Mouse (Mus musculus): Measurements from ENCODE around the gene Ms4a1.
"Not testable (repeated sequence)": the region's sequence is repeated elsewhere in the genome, so short reads cannot be mapped to it uniquely, and the experiment has no call there.

The Ms4a1 gene

DNA sequence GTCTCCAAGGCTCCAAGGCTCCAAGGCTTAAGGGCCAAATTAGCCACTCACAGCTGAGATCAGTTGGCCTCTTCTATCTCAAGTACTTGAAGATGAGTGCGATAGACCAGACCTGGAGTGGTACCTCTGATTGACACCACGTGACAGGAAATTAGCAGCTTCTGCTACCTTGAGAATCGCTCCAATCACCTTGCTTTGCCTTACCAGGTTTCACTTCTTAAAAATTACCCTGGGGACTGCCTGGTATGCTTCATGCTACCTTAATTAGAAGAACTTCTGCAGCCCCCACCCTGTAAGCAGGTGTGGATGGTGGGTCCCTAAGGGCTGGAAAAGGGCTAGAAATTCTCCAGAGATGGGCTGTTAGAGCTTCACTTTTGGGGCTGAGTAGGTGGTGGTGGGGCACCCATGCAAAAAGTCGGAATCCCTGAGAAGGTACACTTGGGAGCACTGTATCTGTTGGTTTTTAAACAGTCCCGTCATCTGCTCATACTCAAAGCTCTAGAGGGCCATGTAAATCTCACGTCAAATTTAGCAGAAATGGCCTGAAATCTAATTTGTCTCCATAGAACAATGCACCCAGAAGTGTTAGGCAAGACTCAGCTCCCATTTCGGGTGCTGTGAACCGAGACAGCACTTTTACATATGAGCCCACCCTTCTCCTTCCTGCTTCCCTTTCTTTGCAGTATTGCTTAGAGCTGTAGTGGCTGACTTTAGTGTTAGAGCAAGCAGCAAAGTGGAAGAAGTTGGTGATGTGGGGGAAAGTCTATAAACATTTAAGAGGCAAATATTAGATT, at the start of gene Ms4a1:
Ms4a1 (minus strand) TSS at position 190 of the 794 bp plus-strand sequence.
- no peak for DNase-seq (ENCODE audit: low spot score)

DNA sequence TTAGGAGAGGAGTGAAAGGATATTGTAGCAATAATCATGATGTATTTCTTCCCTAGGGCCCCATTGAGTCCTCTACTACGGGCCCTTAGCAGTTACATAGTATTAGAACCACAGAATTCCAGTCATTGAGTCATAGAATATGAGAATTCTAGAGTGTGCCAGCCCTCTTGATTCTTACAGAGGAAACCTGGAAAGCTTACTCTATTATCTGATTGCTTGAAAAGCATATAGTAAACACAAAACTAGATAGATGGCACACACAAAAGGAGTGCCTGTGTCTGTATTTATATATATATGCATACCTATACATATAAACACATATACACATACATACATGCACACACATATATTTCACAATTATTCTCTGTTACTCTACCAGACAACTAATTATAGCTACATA, 48.3 kb upstream of the Ms4a1 start, which contains the start of gene Ms4a14:
Ms4a14 (minus strand) TSS at position 101 of the 400 bp plus-strand sequence.
- no peak for DNase-seq (ENCODE audit: low spot score)

DNA sequence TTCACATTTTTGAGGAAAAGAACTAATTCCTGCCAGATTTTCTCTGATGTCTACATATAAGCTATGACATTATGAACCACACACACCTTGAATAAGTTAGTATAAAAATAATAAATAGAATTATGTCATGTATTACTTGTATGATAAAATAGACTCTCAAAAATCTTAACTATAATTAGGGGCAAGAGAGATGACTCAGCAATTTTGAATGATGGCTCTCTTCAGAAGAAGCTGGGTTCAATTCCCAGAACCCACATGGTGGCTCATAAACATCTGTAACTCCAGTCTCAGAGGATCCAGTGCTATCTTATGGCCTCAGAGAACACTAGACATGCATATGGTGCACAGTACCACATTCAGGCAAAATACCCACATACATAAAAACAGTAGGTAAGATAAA, 42.8 kb upstream of the Ms4a1 start:
- no peak for DNase-seq (ENCODE audit: low spot score)

DNA sequence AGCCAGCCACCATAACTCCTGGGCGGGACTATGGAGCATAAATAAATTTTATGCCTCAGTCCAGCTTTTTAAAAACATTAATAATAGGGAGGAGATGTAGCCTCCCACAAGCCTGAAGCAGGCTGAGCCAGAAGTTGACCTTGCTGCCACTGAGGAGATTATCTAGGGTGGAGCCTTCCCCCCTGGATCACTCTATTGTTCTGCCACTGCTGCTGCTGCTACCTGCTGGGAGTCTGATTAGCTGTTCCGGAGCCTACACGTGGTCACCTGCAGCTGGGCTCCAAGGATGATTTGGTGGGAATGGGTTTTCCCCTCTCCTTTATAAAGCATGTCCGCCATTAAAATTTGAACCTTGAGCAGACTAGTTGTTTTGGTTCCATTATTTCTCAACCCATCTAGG, 33.5 kb upstream of the Ms4a1 start:
- not testable (repeated sequence) for DNase-seq (ENCODE audit: low spot score)

DNA sequence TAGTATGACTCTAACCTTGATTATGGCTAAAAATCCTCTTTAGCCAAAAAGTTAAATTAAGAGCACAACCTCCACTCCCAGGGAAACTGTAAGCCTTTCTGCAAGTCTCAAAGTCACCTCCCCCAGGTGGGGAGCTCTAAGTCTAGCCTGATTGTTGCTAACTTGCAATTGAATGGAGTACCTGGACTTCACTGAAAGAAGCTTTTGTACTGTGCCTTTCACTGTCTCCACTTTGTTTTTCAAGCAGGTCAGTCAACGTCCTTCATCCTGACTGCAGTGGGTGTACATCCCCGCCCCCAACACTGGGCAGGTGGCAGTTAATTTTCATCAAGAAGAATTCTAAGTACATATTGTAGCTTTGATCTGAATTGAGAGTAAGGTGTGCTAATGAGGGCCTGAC, 32.9 kb upstream of the Ms4a1 start:
- no peak for DNase-seq (ENCODE audit: low spot score)

DNA sequence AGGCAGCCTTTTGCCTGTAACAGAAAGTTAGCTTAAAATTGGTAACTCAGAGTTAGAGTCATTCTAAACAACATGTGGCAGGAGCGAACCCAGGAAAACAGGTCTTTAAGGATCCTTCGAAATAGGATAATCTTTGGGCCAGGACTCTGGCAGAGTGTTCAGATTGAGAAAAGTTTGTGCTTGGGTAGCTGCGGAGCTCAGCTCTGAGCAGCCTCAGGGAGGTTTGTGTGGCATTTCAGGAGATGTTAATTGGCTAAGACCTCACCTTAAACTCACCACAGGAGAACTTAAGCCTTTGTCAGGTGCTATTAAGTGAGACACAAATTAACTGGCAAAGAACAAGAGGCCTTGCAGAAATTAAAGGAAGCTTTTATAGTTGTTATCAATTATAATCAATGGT, 27.6 kb upstream of the Ms4a1 start:
- DNase-seq (ENCODE audit: low spot score) = not testable (repeated sequence)

DNA sequence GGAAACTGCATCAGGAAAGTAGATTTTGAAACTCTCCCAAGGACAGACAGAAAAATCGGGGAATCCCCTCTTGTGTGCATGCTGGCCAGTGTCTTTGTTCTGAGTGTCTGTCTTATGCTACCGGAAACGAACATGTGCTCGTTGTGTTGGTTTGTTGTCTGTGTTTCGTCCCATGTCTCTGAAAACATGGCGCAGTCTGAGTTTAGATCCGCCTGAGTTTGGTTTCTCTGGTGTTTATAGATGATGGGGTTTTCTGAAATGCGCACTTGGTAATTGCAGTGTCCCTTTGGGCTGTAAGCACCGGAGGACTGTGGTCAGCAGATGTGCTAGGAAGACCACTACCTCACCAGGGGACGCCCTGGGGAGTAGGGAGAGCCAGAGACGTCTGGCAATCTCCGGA, 26.9 kb upstream of the Ms4a1 start:
- no peak for DNase-seq (ENCODE audit: low spot score)

DNA sequence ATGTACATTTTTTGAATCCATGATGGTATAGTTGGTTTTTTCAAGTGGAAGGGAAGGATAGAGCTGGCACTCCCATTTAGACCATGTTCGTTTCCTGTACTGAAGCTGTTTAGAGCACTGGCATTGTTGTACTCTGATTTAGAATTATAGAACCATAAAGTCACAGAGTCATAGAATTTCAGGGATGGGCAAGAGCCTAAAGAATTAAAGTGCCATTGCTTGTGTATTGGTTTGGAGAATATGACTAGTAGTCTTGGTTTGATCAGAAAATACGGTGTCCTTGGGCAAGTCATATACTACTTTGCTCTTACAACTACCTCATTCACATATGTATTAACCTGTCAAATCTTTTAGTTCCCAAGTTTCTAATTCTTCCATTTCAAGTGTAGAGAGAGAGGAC, 17.7 kb upstream of the Ms4a1 start, which contains the start of gene Ms4a5:
Ms4a5 (minus strand) TSS at position 101 of the 400 bp plus-strand sequence.
- no peak for DNase-seq (ENCODE audit: low spot score)

DNA sequence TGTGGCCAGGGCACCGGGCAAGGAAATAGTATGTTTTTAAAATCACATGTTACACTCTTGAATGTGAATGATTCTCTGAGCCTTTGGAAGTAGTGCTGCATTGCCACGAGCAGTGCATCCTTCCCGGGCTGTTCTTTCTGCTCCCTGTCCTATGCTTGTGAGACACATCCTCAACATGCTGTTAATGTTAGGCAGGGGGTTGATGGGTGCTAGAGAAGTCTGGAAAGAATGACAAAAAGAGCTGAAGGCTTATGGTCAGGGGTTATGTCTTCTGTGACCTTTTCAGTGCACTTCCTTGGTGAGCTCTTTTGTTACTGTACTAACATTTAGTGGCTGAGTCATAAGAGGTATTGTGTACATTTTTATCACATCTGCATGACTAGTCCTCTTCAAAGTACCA, 14.2 kb upstream of the Ms4a1 start:
- no peak for DNase-seq (ENCODE audit: low spot score)

DNA sequence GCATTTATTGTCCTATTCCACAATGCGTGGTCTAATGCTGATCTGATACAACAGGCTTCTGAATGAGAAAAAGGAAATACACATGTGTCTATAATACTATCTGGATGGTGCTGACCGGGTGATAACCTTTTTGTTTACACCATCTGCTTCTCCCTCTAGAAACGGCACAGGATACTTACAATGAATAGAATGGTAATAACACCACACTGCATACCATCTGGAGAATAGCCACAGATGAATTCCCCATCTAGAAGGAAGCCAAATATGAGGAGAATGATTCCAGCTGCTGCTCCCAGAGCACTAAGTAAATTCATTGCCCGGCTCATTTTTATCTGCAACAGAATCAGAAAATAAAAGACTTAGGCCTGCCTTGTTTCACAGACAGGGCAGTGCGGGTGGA, 10.4 kb upstream of the Ms4a1 start:
- no peak for DNase-seq (ENCODE audit: low spot score)

DNA sequence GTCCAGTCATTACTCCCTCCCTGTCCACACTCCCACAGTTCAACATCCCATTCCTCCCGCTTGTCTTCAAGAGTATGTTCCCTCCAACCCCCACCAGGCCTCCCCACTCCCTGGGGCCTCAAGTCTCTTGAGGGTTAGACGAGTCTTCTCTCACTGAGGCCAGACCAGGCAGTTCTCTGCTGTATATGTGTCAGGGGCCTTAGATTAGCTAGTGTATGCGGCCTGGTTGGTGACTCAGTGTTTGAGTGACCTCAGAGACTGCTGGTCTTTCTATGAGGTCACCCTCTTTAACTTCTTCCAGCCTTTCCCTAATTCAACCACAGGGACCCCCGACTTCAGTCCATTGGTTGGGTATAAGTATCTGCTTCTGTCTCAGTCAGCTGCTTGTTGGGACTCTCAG, 915 bp upstream of the Ms4a1 start:
- DNase-seq (ENCODE audit: low spot score) = no peak

DNA sequence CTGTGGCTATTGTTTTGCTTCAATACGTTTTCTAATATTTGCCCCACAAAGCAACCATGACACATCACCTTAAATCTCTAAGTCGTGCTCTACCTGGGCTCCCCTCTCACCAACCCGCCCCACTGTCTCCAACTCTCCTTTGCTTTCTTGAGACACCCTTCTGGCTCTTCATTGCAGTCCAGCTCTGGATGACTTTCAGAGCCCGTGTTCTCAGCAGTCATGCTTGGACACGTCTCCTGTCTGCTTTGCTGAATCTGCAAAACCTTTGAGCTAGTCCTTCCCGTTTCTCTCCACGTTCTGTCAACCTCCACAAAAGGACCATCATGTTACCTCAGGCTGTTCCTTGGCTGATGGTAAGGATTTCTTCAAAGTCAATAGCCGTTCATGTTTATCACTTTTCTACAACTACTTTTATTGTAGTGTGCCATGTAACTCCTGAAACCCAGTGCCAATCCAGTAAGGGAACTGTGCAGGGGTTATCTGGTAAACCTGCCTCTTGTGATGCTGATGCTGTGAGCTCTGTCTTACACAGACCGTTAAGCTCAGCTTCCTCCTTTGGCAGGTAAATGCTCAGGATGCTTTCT, 1.3 kb downstream of the Ms4a1 start:
- DNase-seq (ENCODE audit: low spot score) = no peak

DNA sequence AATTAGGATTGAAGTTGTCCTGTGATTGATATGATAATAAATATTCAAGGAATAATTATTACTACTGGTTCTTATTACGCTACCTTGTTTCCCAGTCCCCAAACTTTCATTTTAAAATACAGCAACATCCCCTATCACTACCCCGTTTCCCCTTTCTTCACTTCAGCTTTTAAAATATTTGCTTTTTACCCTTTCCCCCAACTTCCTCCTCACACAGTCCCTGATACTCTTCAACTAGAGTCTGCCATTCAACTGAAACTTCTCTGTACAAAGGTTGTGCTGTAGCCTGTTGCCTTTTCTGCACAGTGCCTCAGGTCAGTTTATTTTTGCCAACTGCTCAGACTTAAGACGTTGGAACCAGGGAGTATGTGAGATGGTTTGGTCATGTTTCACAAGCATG, 2.5 kb downstream of the Ms4a1 start:
- no peak for DNase-seq (ENCODE audit: low spot score)

DNA sequence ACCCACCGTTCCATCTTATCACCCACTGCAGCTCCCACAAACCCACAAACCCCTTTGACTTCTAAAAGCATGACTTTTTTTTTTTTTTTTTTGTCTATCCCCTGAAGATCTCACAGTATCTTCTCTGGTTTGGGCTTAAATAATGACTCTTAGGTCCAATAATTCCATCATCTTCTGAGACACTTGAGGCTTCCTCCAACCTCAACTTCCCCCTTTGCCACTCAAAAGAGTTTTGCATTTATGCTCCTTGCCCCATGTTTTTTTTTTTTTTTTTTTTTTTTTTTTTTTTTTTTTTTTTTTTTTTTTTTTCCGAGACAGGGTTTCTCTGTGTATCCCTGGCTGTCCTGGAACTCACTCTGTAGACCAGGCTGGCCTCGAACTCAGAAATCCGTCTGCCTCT, 3.1 kb downstream of the Ms4a1 start:
- not testable (repeated sequence) for DNase-seq (ENCODE audit: low spot score)

DNA sequence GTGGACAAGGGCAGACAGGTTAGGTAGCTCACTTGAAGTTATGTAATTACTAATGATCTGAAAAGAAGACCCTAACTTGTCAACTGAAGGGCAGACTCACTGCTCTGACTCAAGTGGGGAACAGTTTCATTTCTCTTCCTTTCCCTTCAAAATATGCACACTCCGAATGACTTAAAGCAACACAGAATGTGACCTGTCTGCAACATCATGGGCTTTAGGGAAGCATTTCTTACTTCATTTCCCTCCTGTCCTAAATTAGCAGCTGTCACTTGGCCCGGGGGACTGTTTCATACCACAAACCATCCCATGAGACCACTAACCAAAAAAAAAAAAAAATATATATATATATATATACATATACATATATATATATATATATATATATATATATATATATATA, 4.5 kb downstream of the Ms4a1 start:
- no peak for DNase-seq (ENCODE audit: low spot score)

DNA sequence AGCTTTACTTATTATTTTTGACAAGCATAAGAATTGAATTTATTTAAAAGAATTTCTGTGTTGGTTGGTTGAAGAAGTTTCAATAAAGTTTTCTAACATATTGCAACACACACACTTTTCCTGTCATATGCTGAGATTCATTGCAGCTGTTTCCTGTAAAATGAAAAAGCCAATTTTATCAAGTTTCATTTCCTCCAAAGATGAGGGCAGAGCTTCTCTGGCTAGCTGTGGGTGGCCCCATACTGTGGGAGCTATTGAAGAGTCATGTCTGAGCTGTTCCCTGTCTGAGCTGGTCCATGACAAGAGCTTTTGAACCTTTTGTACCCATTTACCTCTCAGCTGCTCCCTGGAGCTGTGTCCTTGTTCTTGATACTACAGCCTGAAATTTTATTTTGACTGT, 21.8 kb downstream of the Ms4a1 start:
- DNase-seq (ENCODE audit: low spot score) = no peak

DNA sequence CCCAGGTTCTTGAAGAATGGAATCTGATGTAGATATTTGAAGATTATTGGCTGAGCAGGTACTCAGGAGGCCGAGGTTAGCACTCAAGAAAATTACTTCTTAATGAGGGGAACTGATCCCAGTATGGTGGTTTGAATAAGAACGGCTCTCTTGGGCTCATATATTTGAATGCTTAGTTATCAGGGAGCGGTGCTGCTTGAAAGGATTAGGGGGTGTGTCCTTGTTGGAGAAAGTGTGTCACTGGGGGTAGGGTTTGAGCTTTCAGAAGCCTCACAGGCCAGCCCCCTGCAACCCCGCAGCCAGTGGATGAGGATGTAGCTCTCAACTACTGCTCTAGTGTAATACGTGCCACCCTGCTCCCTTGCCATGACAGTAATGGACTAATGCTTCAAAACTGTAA, 23.5 kb downstream of the Ms4a1 start:
- DNase-seq (ENCODE audit: low spot score) = no peak

DNA sequence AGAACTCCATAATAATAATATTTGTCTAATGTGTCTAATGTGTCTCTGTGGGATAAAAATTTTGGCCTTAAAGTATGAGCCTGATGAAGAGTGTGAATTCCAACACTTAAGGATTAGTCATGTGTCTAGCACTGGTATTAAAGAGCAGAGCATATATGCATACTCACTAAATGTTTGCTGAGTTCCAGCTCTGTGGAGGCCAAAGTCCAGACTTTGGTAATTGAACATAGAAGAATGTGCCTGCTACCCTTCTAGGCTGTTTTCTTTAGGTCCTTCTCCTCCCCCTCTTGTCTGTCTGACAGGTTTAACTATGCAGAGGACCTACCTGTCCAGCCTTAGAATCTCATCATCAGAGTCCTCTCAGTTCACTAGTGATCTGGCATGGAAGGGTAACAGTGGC, 30.2 kb downstream of the Ms4a1 start:
- DNase-seq (ENCODE audit: low spot score) = no peak

DNA sequence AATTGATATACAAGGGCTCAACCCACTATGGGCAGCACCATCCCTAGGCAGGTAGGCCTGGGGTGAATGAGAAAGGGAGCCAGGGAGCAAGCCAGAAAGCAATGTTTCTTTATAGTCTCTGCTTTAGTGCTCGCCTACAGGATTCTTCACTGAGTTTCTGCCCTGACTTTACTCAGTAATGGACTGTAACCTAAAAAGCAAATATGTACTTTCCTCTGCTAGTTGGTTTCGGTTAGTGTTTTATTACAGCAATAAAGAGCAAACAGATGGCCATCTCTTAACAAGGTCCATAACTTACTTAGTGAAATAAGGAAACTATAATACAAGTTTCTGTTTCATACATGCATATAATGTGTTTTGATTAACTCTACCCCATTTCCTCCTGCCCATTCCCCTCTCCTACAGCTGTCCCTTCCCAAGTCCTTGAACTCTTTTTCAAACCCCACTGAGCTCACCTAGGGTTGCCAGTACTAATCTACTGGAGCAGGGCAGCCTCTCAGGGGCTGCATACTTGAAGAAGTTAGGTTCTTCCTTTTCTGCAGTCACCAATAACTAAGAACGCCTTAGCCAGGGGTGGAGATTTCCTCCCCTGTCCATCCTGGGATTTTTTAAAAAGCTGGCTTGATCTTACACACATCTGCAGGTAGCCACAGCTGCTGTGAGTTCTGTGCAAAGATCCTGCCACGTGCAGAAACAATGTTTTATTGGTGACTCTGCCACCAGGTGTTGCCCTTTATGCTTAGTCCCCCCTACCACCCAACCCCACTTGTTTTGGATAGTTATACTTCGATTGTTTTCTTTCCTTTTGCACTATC, 30.9 kb downstream of the Ms4a1 start:
- DNase-seq (ENCODE audit: low spot score) = no peak

DNA sequence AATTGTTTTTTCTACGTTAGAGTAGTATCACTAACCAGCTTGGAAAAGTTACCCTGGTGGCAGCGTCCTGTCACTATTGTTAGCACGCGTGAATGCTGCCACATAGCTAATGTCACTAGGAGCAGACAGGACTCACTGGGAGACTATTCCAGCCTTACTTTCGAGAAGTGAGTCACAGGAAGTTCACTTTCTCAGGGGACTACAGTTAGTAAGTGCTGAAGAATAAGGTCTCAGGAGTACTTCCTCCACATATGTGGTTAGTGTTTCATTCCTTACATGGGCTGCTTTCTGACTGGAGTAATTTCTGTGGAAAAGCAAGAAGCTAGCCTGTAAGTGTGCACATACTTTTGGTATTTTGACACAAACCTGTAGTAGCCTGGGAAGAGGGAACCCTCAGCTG, 31.8 kb downstream of the Ms4a1 start:
- no peak for DNase-seq (ENCODE audit: low spot score)

DNA sequence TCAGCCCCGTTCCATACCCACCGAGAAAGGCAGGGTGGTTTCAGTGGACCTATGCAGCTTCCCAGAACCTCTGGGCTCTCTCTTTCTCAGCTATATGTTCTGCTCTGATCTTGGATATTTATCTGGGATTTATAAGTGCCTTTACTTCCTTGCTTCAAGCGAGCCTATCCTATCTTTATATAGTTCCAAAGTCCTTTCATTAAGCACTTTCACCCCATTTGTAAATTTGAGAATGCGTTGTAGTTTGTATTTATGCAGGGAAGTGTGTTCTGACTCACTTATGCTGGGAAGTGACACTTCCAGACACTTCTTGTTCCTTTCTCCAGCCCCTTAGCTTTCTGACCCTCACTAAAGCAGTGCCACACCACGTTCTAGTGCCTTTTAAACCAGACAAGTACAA, 33.7 kb downstream of the Ms4a1 start, which contains the start of gene Ms4a12:
Ms4a12 (minus strand) TSS at position 101 of the 400 bp plus-strand sequence.
- DNase-seq (ENCODE audit: low spot score) = no peak

Measured in urinary bladder, postnatal 10 days (tissue).